Mouse (Mus musculus) CH12.LX (cell line): Measurements from ENCODE around the gene Prkcb. TPM values are rescaled to one million over a fixed set of nuclear protein-coding genes. Genes with fewer than 3 reads are reported as not detected.

Experiments
- DNase-seq: peaks from one replicate; pipeline ENCODE4 v3.0.0-alpha.2; 2013; ENCODE audit errors: extremely low read depth
- H3K27ac ChIP-seq: 2 replicates; pipeline ENCODE4 v1.5.1; 2012; ENCODE audit warnings: low read depth, mild to moderate bottlenecking, control low read depth, moderate library complexity; ENCODE audit not compliant: insufficient read depth
- H3K27me3 ChIP-seq: replicated peaks from 2 replicates; pipeline ENCODE3; 2012; ENCODE audit warnings: inconsistent platforms
- H3K36me3 ChIP-seq, 2 experiments: replicated peaks in 1 of 2; 2 replicates each; pipeline versions ENCODE3 to v1.6.1; 2012; ENCODE audit warnings: inconsistent platforms in 1 of 2, low read length in 1 of 2, mild to moderate bottlenecking in 1 of 2, mixed read lengths in 1 of 2, moderate library complexity in 1 of 2; ENCODE audit not compliant: control insufficient read depth in 1 of 2, insufficient read depth in 1 of 2
- H3K4me1 ChIP-seq, 2 experiments: 2 replicates each; pipeline ENCODE4 v1.6.1; 2012; ENCODE audit warnings: inconsistent platforms in 1 of 2, moderate library complexity in 1 of 2; ENCODE audit not compliant: insufficient read depth in 2 of 2, control insufficient read depth in 1 of 2
- H3K4me2 ChIP-seq: 2 replicates; pipeline ENCODE4 v1.6.1; 2012; ENCODE audit warnings: low read depth, mild to moderate bottlenecking, control low read depth; ENCODE audit not compliant: poor library complexity, insufficient read depth, severe bottlenecking
- H3K4me3 ChIP-seq, 3 experiments: fragments of 150-350 bp in 1 of 3; sonication (generic) in 1 of 3; replicated peaks in 1 of 3; 2 replicates each; pipeline versions ENCODE3 to v1.5.1; 2011 to 2012; ENCODE audit warnings: low read depth in 2 of 3, low read length in 2 of 3, mild to moderate bottlenecking in 2 of 3, moderate library complexity in 2 of 3, control low read depth in 1 of 3, improper control_type of control experiment in 1 of 3, inconsistent platforms in 1 of 3, mixed read lengths in 1 of 3; ENCODE audit not compliant: poor library complexity in 1 of 3
- H3K79me2 ChIP-seq: replicated peaks from 2 replicates; pipeline ENCODE4 v1.6.1; 2012; ENCODE audit warnings: mild to moderate bottlenecking, moderate library complexity; ENCODE audit not compliant: control insufficient read depth, poor library complexity, insufficient read depth, severe bottlenecking; ENCODE audit errors: extremely low read depth
- H3K9ac ChIP-seq: 2 replicates; pipeline ENCODE4 v1.6.1; 2012; ENCODE audit warnings: low read depth, mild to moderate bottlenecking, control low read depth, moderate library complexity; ENCODE audit not compliant: insufficient read depth
- H3K9me3 ChIP-seq: replicated peaks from 2 replicates; pipeline ENCODE3; 2012; ENCODE audit warnings: low read length, inconsistent platforms, mixed read lengths
- BHLHE40 ChIP-seq: IDR thresholded peaks from 2 replicates; pipeline ENCODE4 v1.6.1; 2011; ENCODE audit warnings: mild to moderate bottlenecking, low read depth, low read length, improper control_type of control experiment
- CHD1 ChIP-seq: IDR thresholded peaks from 2 replicates; pipeline ENCODE4 v1.6.1; 2012; ENCODE audit warnings: low read depth, low read length, improper control_type of control experiment, inconsistent platforms
- CHD2 ChIP-seq: IDR thresholded peaks from 2 replicates; pipeline ENCODE4 v1.6.1; 2011; ENCODE audit warnings: low read length, improper control_type of control experiment
- E2F4 ChIP-seq: IDR thresholded peaks from 2 replicates; pipeline ENCODE4 v1.6.1; 2011; ENCODE audit warnings: low read depth, low read length, improper control_type of control experiment; ENCODE audit not compliant: insufficient replicate concordance
- ETS1 ChIP-seq: conservative IDR thresholded peaks from 2 replicates; pipeline ENCODE4 v1.6.1; 2012; ENCODE audit warnings: low read depth, mild to moderate bottlenecking, inconsistent platforms, low read length, improper control_type of control experiment, moderate library complexity
- JUN ChIP-seq: IDR thresholded peaks from 2 replicates; pipeline ENCODE4 v1.6.1; 2011; ENCODE audit warnings: low read depth, mild to moderate bottlenecking, low read length, improper control_type of control experiment, moderate library complexity; ENCODE audit not compliant: insufficient read depth
- JUND ChIP-seq: conservative IDR thresholded peaks from 2 replicates; pipeline ENCODE4 v1.6.1; 2011; ENCODE audit warnings: low read depth, low read length, improper control_type of control experiment
- MAFK ChIP-seq: IDR thresholded peaks from 2 replicates; pipeline ENCODE4 v1.6.1; 2011; ENCODE audit warnings: low read length, improper control_type of control experiment; ENCODE audit not compliant: insufficient replicate concordance
- MEF2A ChIP-seq: IDR thresholded peaks from 2 replicates; pipeline ENCODE4 v1.6.1; 2014; ENCODE audit warnings: low read depth, mild to moderate bottlenecking, inconsistent platforms, low read length, improper control_type of control experiment, borderline replicate concordance
- MXI1 ChIP-seq: IDR thresholded peaks from 2 replicates; pipeline ENCODE4 v1.6.1; 2011; ENCODE audit warnings: mild to moderate bottlenecking, low read depth, low read length, improper control_type of control experiment
- NELFE ChIP-seq: IDR thresholded peaks from 2 replicates; pipeline ENCODE4 v1.6.1; 2011; ENCODE audit warnings: low read depth, low read length, improper control_type of control experiment
- NRF1 ChIP-seq: IDR thresholded peaks from 2 replicates; pipeline ENCODE4 v1.6.1; 2014; ENCODE audit warnings: low read depth, mild to moderate bottlenecking, inconsistent platforms, low read length, improper control_type of control experiment, moderate library complexity
- RAD21 ChIP-seq: IDR thresholded peaks from 2 replicates; pipeline ENCODE4 v1.6.1; 2011; ENCODE audit warnings: low read depth, mild to moderate bottlenecking, low read length, improper control_type of control experiment, moderate library complexity
- RCOR1 ChIP-seq: conservative IDR thresholded peaks from 2 replicates; pipeline ENCODE4 v1.6.1; 2012; ENCODE audit warnings: low read depth, mild to moderate bottlenecking, inconsistent platforms, low read length, improper control_type of control experiment
- SIN3A ChIP-seq: IDR thresholded peaks from 2 replicates; pipeline ENCODE4 v1.6.1; 2012; ENCODE audit warnings: low read length, improper control_type of control experiment, inconsistent platforms
- TBP ChIP-seq: conservative IDR thresholded peaks from 2 replicates; pipeline ENCODE4 v1.6.1; 2011; ENCODE audit warnings: low read depth, low read length, improper control_type of control experiment
- TCF12 ChIP-seq: IDR thresholded peaks from 2 replicates; pipeline ENCODE4 v1.6.1; 2014; ENCODE audit warnings: low read depth, mild to moderate bottlenecking, inconsistent platforms, low read length, improper control_type of control experiment
- USF1 ChIP-seq: IDR thresholded peaks from 2 replicates; pipeline ENCODE4 v1.6.1; 2014; ENCODE audit warnings: low read depth, mild to moderate bottlenecking, inconsistent platforms, low read length, improper control_type of control experiment
- ZKSCAN1 ChIP-seq: IDR thresholded peaks from 2 replicates; pipeline ENCODE4 v1.6.1; 2012; ENCODE audit warnings: low read depth, inconsistent platforms, low read length, improper control_type of control experiment, borderline replicate concordance
- ZMIZ1 ChIP-seq: IDR thresholded peaks from 2 replicates; pipeline ENCODE4 v1.6.1; 2012; ENCODE audit warnings: low read depth, mild to moderate bottlenecking, inconsistent platforms, low read length, improper control_type of control experiment
- dilution Hi-C: fragments of 300-500 bp; cut with MboI; formaldehyde crosslinking; loops from 2 replicates; pipeline ENCODE4 v1.14.3; 2020; ENCODE audit warnings: low sequenced_read_pairs; ENCODE audit not compliant: extremely low pct_unique_long_range_greater_than_20kb, extremely low pct_ligation_motif_present
- in situ Hi-C: fragments of 300-500 bp; cut with MboI; formaldehyde crosslinking; loops from 3 replicates; pipeline ENCODE4 v1.14.3; 2019; ENCODE audit warnings: low sequenced_read_pairs, low pct_ligation_motif_present, low pct_unique_long_range_greater_than_20kb, mixed read lengths
- polyA plus RNA-seq: library from polyadenylated mRNA; unstranded; fragments of >175 nt; gene quantifications from 2 replicates; pipeline ENCODE4 v1.2.1, GENCODE M21; 2012; ENCODE audit warnings: low read depth; ENCODE audit not compliant: insufficient read length
- total RNA-seq, 2 experiments: library from RNA; depleted of rRNA; stranded (reverse); fragments of 300-350 nt in 1 of 2; fragments of >200 nt in 1 of 2; gene quantifications; 2 replicates each; pipeline ENCODE4 v1.2.3; 2012 to 2014

Gene Prkcb
- total and polyA plus RNA-seq, 3 experiments, result 323 to 463 (median 337) TPM

- H3K27me3 ChIP-seq, result no peaks in the 10 kb centered on the region
- H3K27ac ChIP-seq, result no peak overlapping the region
- no peak for DNase-seq
- no peaks in the 10 kb centered on the region for H3K9me3 ChIP-seq
- H3K9ac ChIP-seq, result no peak overlapping the region
- dilution Hi-C loops, result no loop called here
- H3K79me2 ChIP-seq, result no peaks in the 10 kb centered on the region; the same call in 1 of the 2 replicates
- H3K4me2 ChIP-seq, result no peak overlapping the region
- in situ Hi-C loops, result no loop called here
- TF ChIP-seq NRF1 (no peak), CHD1 (no peak), ZMIZ1 (no peak), TCF12 (no peak), MAFK (no peak), RAD21 (no peak)
- no peak overlapping the region for H3K4me3 ChIP-seq
- peaks cover 68 to 99% of the 10 kb centered on the region in 2 experiments for H3K36me3 ChIP-seq
- H3K4me1 ChIP-seq, result no peaks in the 10 kb centered on the region
Measured at GRCm38 (mm10) chr7:122574418-122574817, 285.9 kb downstream of the Prkcb start.

GRCm38 (mm10) chr7:122575056-122575455 lies 286.5 kb downstream of the Prkcb start:
- Histone ChIP-seq H3K9ac (no peak overlapping the region), H3K4me2 (no peak overlapping the region), H3K4me1 (peaks cover 0 to 3% of the 10 kb centered on the region in 2 experiments; a peak in 1 of 4 replicates), H3K27ac (no peak overlapping the region), H3K4me3 (no peak overlapping the region), H3K27me3 (no peaks in the 10 kb centered on the region), H3K9me3 (no peaks in the 10 kb centered on the region)
- DNase-seq, result no peak
- in situ Hi-C loops, result no loop called here
- no peak for TF ChIP-seq MXI1
- no peak for TF ChIP-seq CHD2
- no peak for TF ChIP-seq BHLHE40
- TF ChIP-seq TCF12, result no peak
- no peak for TF ChIP-seq TBP
- no peak for TF ChIP-seq JUND
- no peak for TF ChIP-seq RCOR1
- TF ChIP-seq ZMIZ1, result no peak
- TF ChIP-seq ETS1, result no peak
- TF ChIP-seq NELFE, result no peak
- TF ChIP-seq ZKSCAN1, result no peak
- TF ChIP-seq MEF2A, result no peak
- no peak for TF ChIP-seq JUN
- TF ChIP-seq E2F4, result no peak
- TF ChIP-seq SIN3A, result no peak
- no peak for TF ChIP-seq CHD1
- no peak for TF ChIP-seq USF1
- TF ChIP-seq, all 38 proteins: peak for 0
- Histone ChIP-seq H3K36me3 (peaks cover 68 to 99% of the 10 kb centered on the region in 2 experiments), H3K79me2 (no peaks in the 10 kb centered on the region; the same call in 1 of the 2 replicates)
- dilution Hi-C loops, result no loop called here
